Mouse (Mus musculus): ENCODE results near the gene Carmil1. TPM values are rescaled to one million over a fixed set of nuclear protein-coding genes. Genes with fewer than 3 reads are reported as not detected.

The Carmil1 gene
- polyA plus RNA-seq, 1 experiment from 2014 or later, result 48.6 TPM

GRCm38 (mm10) chr13:24306248-24306647 lies 25.7 kb upstream of the Carmil1 start:
- no peak overlapping the region for H3K4me3 ChIP-seq (ENCODE audit: low read length)
- WGBS, result 66% methylated on average over 4 of the region's 4 CpGs
- H3K36me3 ChIP-seq (ENCODE audit: control insufficient read depth, insufficient read depth, low read length), result no peaks in the 10 kb centered on the region
- H3K4me1 ChIP-seq (ENCODE audit: control insufficient read depth, insufficient read depth, low read length), result no peaks in the 10 kb centered on the region
- H3K27me3 ChIP-seq (ENCODE audit: control insufficient read depth, insufficient read depth, low read length), result no peaks in the 10 kb centered on the region
- no peak overlapping the region for H3K9ac ChIP-seq (ENCODE audit: low read depth, low read length)
- no peak overlapping the region for H3K4me2 ChIP-seq (replicated peaks; ENCODE audit: low read depth, low read length)
- no peaks in the 10 kb centered on the region for H3K9me3 ChIP-seq (ENCODE audit: control insufficient read depth, low read length)
- no peak overlapping the region for H3K27ac ChIP-seq (ENCODE audit: low read depth, low read length)
- ATAC-seq (ENCODE audit: low FRiP score, low TSS enrichment), result no peak

- no peak overlapping the region for H3K27ac ChIP-seq (ENCODE audit: low read depth, low read length)
- no peak overlapping the region for H3K9ac ChIP-seq (ENCODE audit: low read depth, low read length)
- H3K36me3 ChIP-seq (ENCODE audit: control insufficient read depth, insufficient read depth, low read length), result no peaks in the 10 kb centered on the region
- no peak overlapping the region for H3K4me2 ChIP-seq (replicated peaks; ENCODE audit: low read depth, low read length)
- no peak overlapping the region for H3K4me3 ChIP-seq (ENCODE audit: low read length)
- no peaks in the 10 kb centered on the region for H3K9me3 ChIP-seq (ENCODE audit: control insufficient read depth, low read length)
- WGBS, result 69% methylated on average over 4 of the region's 4 CpGs
- no peaks in the 10 kb centered on the region for H3K4me1 ChIP-seq (ENCODE audit: control insufficient read depth, insufficient read depth, low read length)
- ATAC-seq (ENCODE audit: low FRiP score, low TSS enrichment), result no peak
- no peaks in the 10 kb centered on the region for H3K27me3 ChIP-seq (ENCODE audit: control insufficient read depth, insufficient read depth, low read length)
These were observed 24.9 kb upstream of the Carmil1 start for GRCm38 (mm10) chr13:24305486-24305885.

GRCm38 (mm10) chr13:24297252-24297651 lies 16.7 kb upstream of the Carmil1 start:
- ATAC-seq (ENCODE audit: low FRiP score, low TSS enrichment), result no peak
- 13% methylated on average over 4 of the region's 4 CpGs for WGBS
- Histone ChIP-seq H3K27ac (ENCODE audit: low read depth, low read length) (no peak overlapping the region), H3K27me3 (ENCODE audit: control insufficient read depth, insufficient read depth, low read length) (no peaks in the 10 kb centered on the region), H3K36me3 (ENCODE audit: control insufficient read depth, insufficient read depth, low read length) (no peaks in the 10 kb centered on the region), H3K9ac (ENCODE audit: low read depth, low read length) (no peak overlapping the region), H3K9me3 (ENCODE audit: control insufficient read depth, low read length) (no peaks in the 10 kb centered on the region), H3K4me3 (ENCODE audit: low read length) (no peak overlapping the region), H3K4me1 (ENCODE audit: control insufficient read depth, insufficient read depth, low read length) (no peaks in the 10 kb centered on the region), H3K4me2 (replicated peaks; ENCODE audit: low read depth, low read length) (no peak overlapping the region)

- no peak overlapping the region for H3K4me3 ChIP-seq (ENCODE audit: low read length)
These were observed 6.8 kb upstream of the Carmil1 start for GRCm38 (mm10) chr13:24287381-24287780.

GRCm38 (mm10) chr13:24279762-24280438 lies 695 bp downstream of the Carmil1 start:
- Histone ChIP-seq H3K4me2 (replicated peaks; ENCODE audit: low read depth, low read length) (peak overlapping the region; percentile 83), H3K4me3 (ENCODE audit: low read length) (peak overlapping the region; percentile 78), H3K9me3 (ENCODE audit: control insufficient read depth, low read length) (no peaks in the 10 kb centered on the region), H3K9ac (ENCODE audit: low read depth, low read length) (peak overlapping the region; percentile 77), H3K27me3 (ENCODE audit: control insufficient read depth, insufficient read depth, low read length) (no peaks in the 10 kb centered on the region), H3K27ac (ENCODE audit: low read depth, low read length) (peak overlapping the region; percentile 81), H3K36me3 (ENCODE audit: control insufficient read depth, insufficient read depth, low read length) (no peaks in the 10 kb centered on the region), H3K4me1 (ENCODE audit: control insufficient read depth, insufficient read depth, low read length) (no peaks in the 10 kb centered on the region)
- peak; percentile 65 for ATAC-seq (ENCODE audit: low FRiP score, low TSS enrichment)
- 2% methylated on average over 21 of the region's 21 CpGs for WGBS

More at GRCm38 (mm10) chr13:24287381-24287780, 6.8 kb upstream of the Carmil1 start:
- WGBS, result 93% methylated on average over 2 of the region's 2 CpGs
- Histone ChIP-seq H3K4me1 (ENCODE audit: control insufficient read depth, insufficient read depth, low read length) (no peaks in the 10 kb centered on the region), H3K27me3 (ENCODE audit: control insufficient read depth, insufficient read depth, low read length) (no peaks in the 10 kb centered on the region), H3K36me3 (ENCODE audit: control insufficient read depth, insufficient read depth, low read length) (no peaks in the 10 kb centered on the region), H3K27ac (ENCODE audit: low read depth, low read length) (no peak overlapping the region), H3K4me2 (replicated peaks; ENCODE audit: low read depth, low read length) (no peak overlapping the region), H3K9ac (ENCODE audit: low read depth, low read length) (no peak overlapping the region), H3K9me3 (ENCODE audit: control insufficient read depth, low read length) (no peaks in the 10 kb centered on the region)
- ATAC-seq (ENCODE audit: low FRiP score, low TSS enrichment), result no peak

- Histone ChIP-seq H3K4me3 (ENCODE audit: low read length) (peak overlapping the region; percentile 78), H3K4me2 (replicated peaks; ENCODE audit: low read depth, low read length) (peak overlapping the region; percentile 83), H3K27me3 (ENCODE audit: control insufficient read depth, insufficient read depth, low read length) (no peaks in the 10 kb centered on the region), H3K9me3 (ENCODE audit: control insufficient read depth, low read length) (no peaks in the 10 kb centered on the region), H3K9ac (ENCODE audit: low read depth, low read length) (no peak overlapping the region; the same call in 1 of the 2 replicates), H3K36me3 (ENCODE audit: control insufficient read depth, insufficient read depth, low read length) (peaks cover under 1% of the 10 kb centered on the region; the same call in 1 of the 2 replicates), H3K4me1 (ENCODE audit: control insufficient read depth, insufficient read depth, low read length) (no peaks in the 10 kb centered on the region), H3K27ac (ENCODE audit: low read depth, low read length) (no peak overlapping the region; the same call in 1 of the 2 replicates)
- WGBS, result 39% methylated on average over 11 of the region's 11 CpGs
- no peak for ATAC-seq (ENCODE audit: low FRiP score, low TSS enrichment)
These were observed 1.2 kb downstream of the Carmil1 start for GRCm38 (mm10) chr13:24279407-24279761.

- H3K27ac ChIP-seq (ENCODE audit: low read depth, low read length), result no peak overlapping the region
These were observed 7.7 kb downstream of the Carmil1 start for GRCm38 (mm10) chr13:24272740-24273377.

GRCm38 (mm10) chr13:24269100-24269465 lies 11.5 kb downstream of the Carmil1 start:
- Histone ChIP-seq H3K9ac (ENCODE audit: low read depth, low read length) (no peak overlapping the region), H3K27ac (ENCODE audit: low read depth, low read length) (no peak overlapping the region), H3K4me2 (replicated peaks; ENCODE audit: low read depth, low read length) (no peak overlapping the region), H3K36me3 (ENCODE audit: control insufficient read depth, insufficient read depth, low read length) (no peaks in the 10 kb centered on the region; the same call in 1 of the 2 replicates), H3K4me1 (ENCODE audit: control insufficient read depth, insufficient read depth, low read length) (no peaks in the 10 kb centered on the region), H3K4me3 (ENCODE audit: low read length) (no peak overlapping the region), H3K27me3 (ENCODE audit: control insufficient read depth, insufficient read depth, low read length) (no peaks in the 10 kb centered on the region), H3K9me3 (ENCODE audit: control insufficient read depth, low read length) (no peaks in the 10 kb centered on the region)
- ATAC-seq (ENCODE audit: low FRiP score, low TSS enrichment), result no peak
- WGBS, result 78% methylated on average over 3 of the region's 3 CpGs

More at GRCm38 (mm10) chr13:24272740-24273377, 7.7 kb downstream of the Carmil1 start:
- Histone ChIP-seq H3K9me3 (ENCODE audit: control insufficient read depth, low read length) (no peaks in the 10 kb centered on the region), H3K27me3 (ENCODE audit: control insufficient read depth, insufficient read depth, low read length) (no peaks in the 10 kb centered on the region), H3K4me2 (replicated peaks; ENCODE audit: low read depth, low read length) (no peak overlapping the region), H3K4me1 (ENCODE audit: control insufficient read depth, insufficient read depth, low read length) (no peaks in the 10 kb centered on the region), H3K36me3 (ENCODE audit: control insufficient read depth, insufficient read depth, low read length) (peaks cover 3% of the 10 kb centered on the region; the same call in 1 of the 2 replicates), H3K9ac (ENCODE audit: low read depth, low read length) (no peak overlapping the region), H3K4me3 (ENCODE audit: low read length) (no peak overlapping the region)
- WGBS, result 53% methylated on average over 4 of the region's 4 CpGs
- ATAC-seq (ENCODE audit: low FRiP score, low TSS enrichment), result no peak

GRCm38 (mm10) chr13:24268355-24269099 lies 12.1 kb downstream of the Carmil1 start:
- H3K4me2 ChIP-seq (replicated peaks; ENCODE audit: low read depth, low read length), result no peak overlapping the region
- no peaks in the 10 kb centered on the region for H3K27me3 ChIP-seq (ENCODE audit: control insufficient read depth, insufficient read depth, low read length)
- no peaks in the 10 kb centered on the region for H3K9me3 ChIP-seq (ENCODE audit: control insufficient read depth, low read length)
- no peak overlapping the region for H3K4me3 ChIP-seq (ENCODE audit: low read length)
- no peak overlapping the region for H3K27ac ChIP-seq (ENCODE audit: low read depth, low read length)
- no peaks in the 10 kb centered on the region for H3K36me3 ChIP-seq (ENCODE audit: control insufficient read depth, insufficient read depth, low read length)
- H3K4me1 ChIP-seq (ENCODE audit: control insufficient read depth, insufficient read depth, low read length), result no peaks in the 10 kb centered on the region
- ATAC-seq (ENCODE audit: low FRiP score, low TSS enrichment), result no peak
- WGBS, result 66% methylated on average over 14 of the region's 14 CpGs
- no peak overlapping the region for H3K9ac ChIP-seq (ENCODE audit: low read depth, low read length)

All from kidney, embryonic 14.5 days (tissue).